Mouse (Mus musculus): ENCODE measurements around the gene Rab6b. TPM values are rescaled to one million over a fixed set of nuclear protein-coding genes. Genes with fewer than 3 reads are reported as not detected.

Gene Rab6b
- polyA plus RNA-seq, 1 experiment from 2014 or later: 7.8 TPM

Other genes starting within 250 kb of the Rab6b start
- 6.2 and 7.1 TPM in 2 replicates for gene Slco2a1, start 123.1 kb upstream of the Rab6b start, polyA plus RNA-seq (2015; fragmentation: Nextera tagmentation; extraction: Ambion mirVana)
- 65.5 and 71.9 TPM in 2 replicates for gene Srprb, start 90.3 kb downstream of the Rab6b start, polyA plus RNA-seq (2015; fragmentation: Nextera tagmentation; extraction: Ambion mirVana)
- 2.7 TPM in 1 of 2 replicates, not detected in the other for gene Gm20425, start 118.5 kb downstream of the Rab6b start, polyA plus RNA-seq (2015; fragmentation: Nextera tagmentation; extraction: Ambion mirVana)
- 32.7 and 42.1 TPM in 2 replicates for gene Trf, start 118.7 kb downstream of the Rab6b start, polyA plus RNA-seq (2015; fragmentation: Nextera tagmentation; extraction: Ambion mirVana)
- gene 1300017J02Rik, start 193.3 kb downstream of the Rab6b start, polyA plus RNA-seq (2015; fragmentation: Nextera tagmentation; extraction: Ambion mirVana): 0.88 and 1.5 TPM in 2 replicates
- gene Topbp1, start 193.4 kb downstream of the Rab6b start, polyA plus RNA-seq (2015; fragmentation: Nextera tagmentation; extraction: Ambion mirVana): 50.9 and 57.7 TPM in 2 replicates